Mouse (Mus musculus): ENCODE data around the gene 4931428L18Rik. TPM values are rescaled to one million over a fixed set of nuclear protein-coding genes. Genes with fewer than 3 reads are reported as not detected.

Gene 4931428L18Rik
- polyA plus RNA-seq, 1 experiment from 2014 or later, result not detected

GRCm38 (mm10) chr1:31095706-31096465 is 126.6 kb downstream of the 4931428L18Rik start:
- H3K4me2 ChIP-seq (ENCODE audit: low read length), result no peak overlapping the region
- no peak overlapping the region for H3K27ac ChIP-seq (ENCODE audit: low read depth, low read length)
- no peak overlapping the region for H3K4me3 ChIP-seq (ENCODE audit: low read depth, low read length)
- H3K4me1 ChIP-seq (ENCODE audit: control insufficient read depth, insufficient read depth, low read length), result no peaks in the 10 kb centered on the region
- no peak overlapping the region for H3K9ac ChIP-seq (ENCODE audit: low read length)
- H3K27me3 ChIP-seq (replicated peaks; ENCODE audit: control insufficient read depth, insufficient read depth, low read length), result no peaks in the 10 kb centered on the region
- WGBS, result 74% methylated on average over 5 of the region's 5 CpGs
- no peak for ATAC-seq
- H3K36me3 ChIP-seq (ENCODE audit: control insufficient read depth, insufficient read depth, low read length), result no peaks in the 10 kb centered on the region
- H3K9me3 ChIP-seq (replicated peaks; ENCODE audit: control insufficient read depth, low read length), result no peaks in the 10 kb centered on the region
- DNase-seq (ENCODE audit: low spot score), result no peak

- Histone ChIP-seq H3K4me2 (ENCODE audit: low read length) (no peak overlapping the region), H3K9me3 (replicated peaks; ENCODE audit: control insufficient read depth, low read length) (no peaks in the 10 kb centered on the region), H3K4me3 (ENCODE audit: low read depth, low read length) (no peak overlapping the region), H3K4me1 (ENCODE audit: control insufficient read depth, insufficient read depth, low read length) (no peaks in the 10 kb centered on the region), H3K27me3 (replicated peaks; ENCODE audit: control insufficient read depth, insufficient read depth, low read length) (no peaks in the 10 kb centered on the region), H3K36me3 (ENCODE audit: control insufficient read depth, insufficient read depth, low read length) (no peaks in the 10 kb centered on the region), H3K27ac (ENCODE audit: low read depth, low read length) (no peak overlapping the region), H3K9ac (ENCODE audit: low read length) (no peak overlapping the region)
- no peak for ATAC-seq
- DNase-seq (ENCODE audit: low spot score), result no peak
- 84% methylated on average over 3 of the region's 3 CpGs for WGBS
Measured at GRCm38 (mm10) chr1:31094792-31095191, 127.7 kb downstream of the 4931428L18Rik start.

GRCm38 (mm10) chr1:31093939-31094338 is 128.5 kb downstream of the 4931428L18Rik start:
- Histone ChIP-seq H3K4me1 (ENCODE audit: control insufficient read depth, insufficient read depth, low read length) (no peaks in the 10 kb centered on the region), H3K36me3 (ENCODE audit: control insufficient read depth, insufficient read depth, low read length) (no peaks in the 10 kb centered on the region), H3K9ac (ENCODE audit: low read length) (no peak overlapping the region), H3K27ac (ENCODE audit: low read depth, low read length) (no peak overlapping the region), H3K4me2 (ENCODE audit: low read length) (no peak overlapping the region), H3K4me3 (ENCODE audit: low read depth, low read length) (no peak overlapping the region), H3K9me3 (replicated peaks; ENCODE audit: control insufficient read depth, low read length) (no peaks in the 10 kb centered on the region), H3K27me3 (replicated peaks; ENCODE audit: control insufficient read depth, insufficient read depth, low read length) (no peaks in the 10 kb centered on the region)
- ATAC-seq (no peak), DNase-seq (ENCODE audit: low spot score) (no peak)
- WGBS, result 88% methylated on average over 1 of the region's 1 CpGs

- Histone ChIP-seq H3K36me3 (ENCODE audit: control insufficient read depth, insufficient read depth, low read length) (no peaks in the 10 kb centered on the region), H3K4me2 (ENCODE audit: low read length) (no peak overlapping the region), H3K9ac (ENCODE audit: low read length) (no peak overlapping the region), H3K27me3 (replicated peaks; ENCODE audit: control insufficient read depth, insufficient read depth, low read length) (no peaks in the 10 kb centered on the region), H3K4me3 (ENCODE audit: low read depth, low read length) (no peak overlapping the region), H3K27ac (ENCODE audit: low read depth, low read length) (no peak overlapping the region), H3K4me1 (ENCODE audit: control insufficient read depth, insufficient read depth, low read length) (no peaks in the 10 kb centered on the region), H3K9me3 (replicated peaks; ENCODE audit: control insufficient read depth, low read length) (no peaks in the 10 kb centered on the region)
- 92% methylated on average over 4 of the region's 4 CpGs for WGBS
- DNase-seq (ENCODE audit: low spot score) (no peak), ATAC-seq (no peak)
Measured at GRCm38 (mm10) chr1:31088686-31089085, 133.8 kb downstream of the 4931428L18Rik start.

GRCm38 (mm10) chr1:31072523-31073370 is 149.7 kb downstream of the 4931428L18Rik start:
- no peak for ATAC-seq
- Histone ChIP-seq H3K27me3 (replicated peaks; ENCODE audit: control insufficient read depth, insufficient read depth, low read length) (no peaks in the 10 kb centered on the region), H3K4me1 (ENCODE audit: control insufficient read depth, insufficient read depth, low read length) (no peaks in the 10 kb centered on the region), H3K9me3 (replicated peaks; ENCODE audit: control insufficient read depth, low read length) (no peaks in the 10 kb centered on the region), H3K4me2 (ENCODE audit: low read length) (no peak overlapping the region), H3K4me3 (ENCODE audit: low read depth, low read length) (no peak overlapping the region), H3K36me3 (ENCODE audit: control insufficient read depth, insufficient read depth, low read length) (no peaks in the 10 kb centered on the region), H3K27ac (ENCODE audit: low read depth, low read length) (no peak overlapping the region), H3K9ac (ENCODE audit: low read length) (no peak overlapping the region)
- DNase-seq (ENCODE audit: low spot score), result no peak
- WGBS, result 80% methylated on average over 6 of the region's 6 CpGs

- DNase-seq (ENCODE audit: low spot score) (no peak), ATAC-seq (no peak)
- 62% methylated on average over 2 of the region's 2 CpGs for WGBS
- H3K9me3 ChIP-seq (replicated peaks; ENCODE audit: control insufficient read depth, low read length), result no peaks in the 10 kb centered on the region
- no peak overlapping the region for H3K27ac ChIP-seq (ENCODE audit: low read depth, low read length)
- no peak overlapping the region for H3K4me2 ChIP-seq (ENCODE audit: low read length)
- H3K9ac ChIP-seq (ENCODE audit: low read length), result no peak overlapping the region
- H3K27me3 ChIP-seq (replicated peaks; ENCODE audit: control insufficient read depth, insufficient read depth, low read length), result no peaks in the 10 kb centered on the region
- H3K4me1 ChIP-seq (ENCODE audit: control insufficient read depth, insufficient read depth, low read length), result no peaks in the 10 kb centered on the region
- H3K4me3 ChIP-seq (ENCODE audit: low read depth, low read length), result no peak overlapping the region
- H3K36me3 ChIP-seq (ENCODE audit: control insufficient read depth, insufficient read depth, low read length), result no peaks in the 10 kb centered on the region
Measured at GRCm38 (mm10) chr1:31071209-31071608, 151.3 kb downstream of the 4931428L18Rik start.

- H3K4me2 ChIP-seq (ENCODE audit: low read length), result no peak overlapping the region
- H3K4me3 ChIP-seq (ENCODE audit: low read depth, low read length), result no peak overlapping the region
- no peaks in the 10 kb centered on the region for H3K4me1 ChIP-seq (ENCODE audit: control insufficient read depth, insufficient read depth, low read length)
- H3K9me3 ChIP-seq (replicated peaks; ENCODE audit: control insufficient read depth, low read length), result no peaks in the 10 kb centered on the region
- no peak overlapping the region for H3K9ac ChIP-seq (ENCODE audit: low read length)
- H3K27ac ChIP-seq (ENCODE audit: low read depth, low read length), result no peak overlapping the region
- ATAC-seq (peak; percentile 90; the same call in 1 of the 2 replicates), DNase-seq (ENCODE audit: low spot score) (peak; percentile 70)
- no peaks in the 10 kb centered on the region for H3K27me3 ChIP-seq (replicated peaks; ENCODE audit: control insufficient read depth, insufficient read depth, low read length)
- WGBS, result 77% methylated on average over 12 of the region's 12 CpGs
- no peaks in the 10 kb centered on the region for H3K36me3 ChIP-seq (ENCODE audit: control insufficient read depth, insufficient read depth, low read length)
Measured at GRCm38 (mm10) chr1:31064817-31065740, 157.4 kb downstream of the 4931428L18Rik start.

- ATAC-seq (no peak), DNase-seq (ENCODE audit: low spot score) (no peak)
- H3K27me3 ChIP-seq (replicated peaks; ENCODE audit: control insufficient read depth, insufficient read depth, low read length), result no peaks in the 10 kb centered on the region
- no peak overlapping the region for H3K9ac ChIP-seq (ENCODE audit: low read length)
- H3K27ac ChIP-seq (ENCODE audit: low read depth, low read length), result no peak overlapping the region
- 82% methylated on average over 4 of the region's 4 CpGs for WGBS
- H3K9me3 ChIP-seq (replicated peaks; ENCODE audit: control insufficient read depth, low read length), result no peaks in the 10 kb centered on the region
- H3K4me2 ChIP-seq (ENCODE audit: low read length), result no peak overlapping the region
- no peak overlapping the region for H3K4me3 ChIP-seq (ENCODE audit: low read depth, low read length)
- no peaks in the 10 kb centered on the region for H3K36me3 ChIP-seq (ENCODE audit: control insufficient read depth, insufficient read depth, low read length)
- H3K4me1 ChIP-seq (ENCODE audit: control insufficient read depth, insufficient read depth, low read length), result no peaks in the 10 kb centered on the region
Measured at GRCm38 (mm10) chr1:31059806-31060205, 162.7 kb downstream of the 4931428L18Rik start.

All from forebrain, embryonic 14.5 days (tissue).